Mouse (Mus musculus) left cerebral cortex, adult 2 months (tissue): ENCODE results near the gene Neurl1a. TPM values are rescaled to one million over a fixed set of nuclear protein-coding genes. Genes with fewer than 3 reads are reported as not detected.

Experiments
- DNase-seq, 2 experiments: peaks; one replicate each; pipeline ENCODE4 v3.0.0; 2021 to 2022; ENCODE audit warnings: low spot score in 2 of 2, mixed read lengths in 1 of 2; ENCODE audit errors: extremely low spot score in 1 of 2
- H3K27ac ChIP-seq: fragments of 200-600 bp; 2 replicates; pipeline ENCODE4 v1.8.1; 2022
- H3K4me3 ChIP-seq: fragments of 200-600 bp; 2 replicates; pipeline ENCODE4 v1.8.1; 2022
- CTCF ChIP-seq: fragments of 200-600 bp; IDR thresholded peaks from 2 replicates; pipeline ENCODE4 v1.8.1; 2022; ENCODE audit warnings: antibody characterized with exemption, mild to moderate bottlenecking, moderate library complexity
- intact Hi-C: fragments of 180-260 bp; cut with DNase I; formaldehyde crosslinking; loops from one replicate; pipeline ENCODE4 v1.15.1; 2025
- total RNA-seq, 2 experiments: library from RNA; stranded (reverse); gene quantifications; 2 replicates each; pipeline ENCODE4 v1.2.3; 2021

Gene Neurl1a
- total RNA-seq, 2 experiments from 2014 or later: 178 to 194 TPM

DNA sequence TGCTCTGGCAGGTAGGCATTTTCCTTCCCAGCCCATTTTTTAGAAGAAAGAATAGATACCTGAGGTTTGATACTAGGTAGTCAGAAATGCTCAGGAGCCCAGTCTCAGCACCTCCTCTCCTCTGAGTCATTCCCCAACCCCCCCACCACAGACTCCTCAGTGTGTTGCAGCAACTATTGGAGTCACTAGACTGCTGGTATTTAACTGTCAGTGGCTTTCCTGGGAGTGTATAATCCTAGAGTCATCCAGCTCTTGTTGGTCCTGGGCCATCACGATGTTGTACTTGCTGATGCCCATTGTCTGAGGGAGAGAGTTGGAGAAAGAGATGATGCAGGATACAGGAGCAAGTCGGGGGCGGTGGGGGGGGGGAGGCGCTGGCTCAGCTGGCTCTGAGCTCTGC, 42.4 kb downstream of the Neurl1a start:
- Histone ChIP-seq H3K4me3 (no peak overlapping the region), H3K27ac (no peak overlapping the region)
- TF ChIP-seq CTCF: no peak
- intact Hi-C loops: loop anchor here (5.0 kb wide), 1 partner anchor 44 kb away; the partner anchor contains the start of gene Neurl1a
- no peak for DNase-seq

- no peak overlapping the region for H3K27ac ChIP-seq
- no peak for DNase-seq
- H3K4me3 ChIP-seq: no peak overlapping the region
- intact Hi-C loops: loop anchor here (5.0 kb wide), 1 partner anchor 44 kb away; the partner anchor contains the start of gene Neurl1a
- TF ChIP-seq CTCF: no peak
Measured at GRCm38 (mm10) chr19:47221500-47222153, 43.0 kb downstream of the Neurl1a start.

DNA sequence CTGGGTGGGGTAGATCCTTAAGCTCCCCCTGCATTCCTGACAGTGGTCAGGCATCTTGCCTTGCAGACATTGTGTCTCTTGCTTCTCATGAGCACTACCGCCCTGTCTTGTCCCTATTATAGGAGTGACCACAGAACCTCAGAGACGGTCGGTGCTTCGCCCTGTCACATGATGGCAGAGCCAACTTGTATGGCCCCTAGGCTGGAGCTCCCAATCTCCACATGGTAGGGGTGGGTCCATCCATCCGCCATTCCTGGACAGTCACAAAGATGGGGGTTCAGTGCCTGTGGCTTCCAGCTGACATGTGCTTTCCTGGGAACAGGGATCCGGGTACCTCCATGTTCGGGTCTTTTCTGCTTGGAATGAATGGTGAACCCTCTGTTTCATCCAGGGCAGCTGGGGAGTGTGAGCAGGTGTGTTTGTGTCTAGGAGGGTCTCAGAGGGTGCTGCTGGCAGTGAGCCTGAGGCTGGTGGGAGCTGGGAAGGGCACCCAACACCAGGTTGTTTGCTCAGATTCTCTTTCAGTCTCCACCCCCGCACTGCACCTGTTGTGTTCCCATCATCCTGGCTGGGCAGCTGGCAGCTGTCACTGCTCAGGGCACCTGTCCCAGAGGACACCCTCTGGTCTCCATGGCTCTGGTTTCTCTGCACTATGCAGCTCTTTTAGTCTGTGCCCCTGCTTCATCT, 43.7 kb downstream of the Neurl1a start:
- no peak for DNase-seq
- H3K4me3 ChIP-seq: no peak overlapping the region
- TF ChIP-seq CTCF: no peak
- intact Hi-C loops: loop anchor here (5.0 kb wide), 1 partner anchor 45 kb away; the partner anchor contains the start of gene Neurl1a
- H3K27ac ChIP-seq: no peak overlapping the region; the same call in 1 of the 2 replicates

- intact Hi-C loops: loop anchor here (5.0 kb wide), 1 partner anchor 46 kb away; the partner anchor contains the start of gene Neurl1a
- H3K27ac ChIP-seq: peak overlapping the region; percentile 58
- no peak for DNase-seq
Measured at GRCm38 (mm10) chr19:47222841-47223557, 44.4 kb downstream of the Neurl1a start.

DNA sequence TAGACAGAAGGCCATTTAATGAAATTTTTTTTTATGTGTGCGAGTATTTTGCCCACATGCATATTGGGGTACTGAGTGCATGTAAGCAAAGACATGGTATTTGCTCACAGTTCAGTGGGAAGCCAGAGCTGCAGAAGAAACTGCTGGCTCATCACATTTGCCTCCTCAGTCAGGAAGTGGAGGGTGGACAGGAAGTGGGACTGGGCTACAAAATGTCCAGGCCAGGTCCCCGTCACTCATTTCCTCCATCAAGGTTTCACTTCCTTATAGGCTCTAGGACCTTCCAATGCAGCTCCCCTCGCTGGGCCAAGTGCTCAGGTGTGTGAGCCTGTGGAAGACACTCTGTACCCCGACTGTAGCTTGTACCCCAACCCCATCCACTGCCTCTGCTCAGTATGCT, 46.1 kb downstream of the Neurl1a start:
- intact Hi-C loops: loop anchor here (5.0 kb wide), 1 partner anchor 47 kb away; the partner anchor contains the start of gene Neurl1a
- no peak for DNase-seq
- no peak overlapping the region for H3K4me3 ChIP-seq
- no peak overlapping the region; the same call in 1 of the 2 replicates for H3K27ac ChIP-seq
- no peak for TF ChIP-seq CTCF

More at GRCm38 (mm10) chr19:47222841-47223557, 44.4 kb downstream of the Neurl1a start:
- no peak for TF ChIP-seq CTCF
- no peak overlapping the region for H3K4me3 ChIP-seq

DNA sequence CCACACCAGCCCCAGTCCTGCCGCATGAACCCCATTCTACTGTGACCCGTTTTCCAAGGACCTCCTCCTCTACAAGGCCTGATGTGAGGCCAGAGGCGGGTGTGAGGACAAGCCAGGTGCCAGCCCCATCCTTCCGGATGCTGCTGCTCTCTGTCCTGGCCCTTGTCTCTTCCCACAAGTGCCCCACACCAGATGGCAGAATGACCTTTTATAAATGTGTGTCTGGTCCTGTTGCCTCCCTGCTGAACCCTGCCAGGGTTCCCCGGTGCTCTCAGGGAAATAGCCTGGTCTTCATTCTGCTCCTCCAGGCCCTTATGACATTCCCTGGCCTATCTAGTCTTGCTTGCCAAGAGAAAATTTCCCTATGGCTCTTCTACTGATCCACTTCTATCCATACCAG, 47.2 kb downstream of the Neurl1a start:
- intact Hi-C loops: no loop called here
- TF ChIP-seq CTCF: no peak
- Histone ChIP-seq H3K27ac (no peak overlapping the region), H3K4me3 (no peak overlapping the region)
- no peak for DNase-seq

DNA sequence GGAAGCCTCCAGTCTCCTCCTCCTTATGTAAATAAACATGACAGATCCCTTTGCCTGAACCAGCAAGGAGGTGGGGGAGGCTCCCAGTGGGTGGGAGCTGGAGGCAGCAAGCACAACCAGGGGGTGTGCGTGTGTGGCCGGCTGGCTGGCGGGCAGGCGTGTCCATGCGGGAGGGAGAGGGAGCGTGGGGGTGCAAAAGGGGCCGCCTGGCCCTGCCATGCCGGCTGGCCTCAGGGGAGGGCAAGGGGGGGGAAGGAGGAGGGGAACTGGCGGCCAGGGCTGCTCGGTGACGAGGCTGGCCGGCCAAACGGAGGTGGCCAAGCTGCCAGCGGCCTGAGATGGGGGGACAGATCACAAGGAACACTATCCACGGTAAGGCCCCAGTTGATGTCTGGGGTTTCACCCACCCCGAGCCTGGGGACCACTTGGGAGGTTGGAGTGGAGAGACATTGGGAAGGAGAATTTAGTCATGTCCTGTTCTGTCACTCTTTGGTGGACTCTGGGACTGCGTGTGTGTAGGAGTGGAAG, 50.2 kb downstream of the Neurl1a start:
- intact Hi-C loops: no loop called here
- H3K27ac ChIP-seq: peak overlapping the region; percentile 69
- H3K4me3 ChIP-seq: peak overlapping the region; percentile 32
- TF ChIP-seq CTCF: no peak
- DNase-seq: peak; percentile 63 to 75

DNA sequence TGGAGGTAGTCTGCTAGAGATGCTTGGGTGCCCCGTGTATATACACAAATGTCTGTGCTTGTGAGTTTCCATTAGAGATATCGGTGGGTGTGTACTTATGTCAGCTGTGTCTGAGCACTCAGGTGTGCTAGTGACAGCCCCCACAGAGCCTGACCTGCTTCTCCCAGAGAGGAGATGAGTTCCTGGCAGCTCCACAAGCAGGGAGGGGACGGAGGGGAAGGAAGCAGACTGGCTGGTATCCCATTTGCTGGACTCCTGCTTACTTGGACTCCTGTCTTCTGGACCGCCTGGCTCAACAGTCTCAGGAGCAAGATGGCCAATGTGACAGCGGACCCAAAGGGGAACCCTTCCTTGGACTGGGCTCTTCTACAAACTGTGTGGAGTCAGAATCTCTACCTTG, 50.8 kb downstream of the Neurl1a start:
- no peak for TF ChIP-seq CTCF
- H3K27ac ChIP-seq: peak overlapping the region; percentile 69; the same call in 1 of the 2 replicates
- intact Hi-C loops: no loop called here

DNA sequence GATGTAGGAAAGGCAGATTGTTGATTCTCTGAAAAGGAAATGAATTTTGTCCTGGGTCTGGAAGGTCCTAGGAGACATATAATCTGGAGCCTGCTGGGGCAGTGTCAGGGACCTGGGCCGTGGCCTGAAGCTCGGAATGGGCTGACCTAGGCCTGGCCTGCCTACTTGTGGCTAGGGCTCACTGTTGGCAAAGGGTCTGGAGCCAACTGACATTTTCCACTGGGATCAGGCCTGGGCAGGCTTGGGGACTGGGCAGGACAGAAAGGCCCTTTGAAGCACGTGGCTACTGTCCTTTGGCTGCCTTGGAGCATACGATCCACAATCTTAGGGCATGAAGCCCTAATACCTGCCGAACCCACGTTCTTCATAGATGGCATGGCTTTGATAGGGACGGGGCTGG, 51.5 kb downstream of the Neurl1a start:
- TF ChIP-seq CTCF: no peak
- Histone ChIP-seq H3K27ac (no peak overlapping the region), H3K4me3 (no peak overlapping the region)
- intact Hi-C loops: no loop called here
- no peak for DNase-seq

More for the DNA sequence above, 50.8 kb downstream of the Neurl1a start:
- H3K4me3 ChIP-seq: peak overlapping the region; percentile 32
- DNase-seq: no peak

GRCm38 (mm10) chr19:47230682-47231081, 52.1 kb downstream of the Neurl1a start:
- Histone ChIP-seq H3K4me3 (no peak overlapping the region), H3K27ac (no peak overlapping the region)
- intact Hi-C loops: no loop called here
- TF ChIP-seq CTCF: no peak
- no peak for DNase-seq

DNA sequence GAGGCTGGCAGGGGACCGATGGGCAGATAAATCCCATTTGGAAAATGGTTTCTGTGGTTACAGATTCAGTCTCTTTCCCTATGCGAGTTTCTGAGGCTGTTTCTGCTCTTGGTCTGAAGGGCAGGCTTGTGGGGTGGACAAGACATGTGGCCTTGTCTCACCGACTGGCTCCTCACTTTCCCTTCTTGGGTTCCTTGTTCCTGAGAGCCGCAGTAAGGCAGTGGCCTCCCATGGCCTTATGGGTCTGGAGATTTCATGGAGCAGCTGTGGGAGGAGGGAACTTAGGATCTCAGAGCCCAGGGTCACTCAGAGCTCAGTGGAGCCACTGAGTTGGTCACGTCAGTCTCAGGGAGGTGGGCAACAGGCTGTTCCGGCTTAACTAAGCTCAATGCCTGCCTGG, 52.8 kb downstream of the Neurl1a start:
- Histone ChIP-seq H3K27ac (no peak overlapping the region), H3K4me3 (no peak overlapping the region)
- intact Hi-C loops: no loop called here
- no peak for DNase-seq
- TF ChIP-seq CTCF: no peak
